Mouse (Mus musculus) spleen, adult 10 weeks (tissue): Measurements from ENCODE around the gene Serpinb6c. TPM values are rescaled to one million over a fixed set of nuclear protein-coding genes. Genes with fewer than 3 reads are reported as not detected.

Experiments
- polyA plus RNA-seq: library from polyadenylated mRNA; stranded (reverse); fragments of 350-450 nt; fragmentation: Illumina TruSeq; extraction: RNeasy Lipid Tissue Mini Kit (QIAGEN cat#74804); gene quantifications from one replicate; pipeline ENCODE4 v1.2.3, GENCODE M21; 2015; ENCODE audit warnings: low replicate concordance; ENCODE audit not compliant: insufficient read depth

Gene Serpinb6c
- not detected for polyA plus RNA-seq

DNA sequence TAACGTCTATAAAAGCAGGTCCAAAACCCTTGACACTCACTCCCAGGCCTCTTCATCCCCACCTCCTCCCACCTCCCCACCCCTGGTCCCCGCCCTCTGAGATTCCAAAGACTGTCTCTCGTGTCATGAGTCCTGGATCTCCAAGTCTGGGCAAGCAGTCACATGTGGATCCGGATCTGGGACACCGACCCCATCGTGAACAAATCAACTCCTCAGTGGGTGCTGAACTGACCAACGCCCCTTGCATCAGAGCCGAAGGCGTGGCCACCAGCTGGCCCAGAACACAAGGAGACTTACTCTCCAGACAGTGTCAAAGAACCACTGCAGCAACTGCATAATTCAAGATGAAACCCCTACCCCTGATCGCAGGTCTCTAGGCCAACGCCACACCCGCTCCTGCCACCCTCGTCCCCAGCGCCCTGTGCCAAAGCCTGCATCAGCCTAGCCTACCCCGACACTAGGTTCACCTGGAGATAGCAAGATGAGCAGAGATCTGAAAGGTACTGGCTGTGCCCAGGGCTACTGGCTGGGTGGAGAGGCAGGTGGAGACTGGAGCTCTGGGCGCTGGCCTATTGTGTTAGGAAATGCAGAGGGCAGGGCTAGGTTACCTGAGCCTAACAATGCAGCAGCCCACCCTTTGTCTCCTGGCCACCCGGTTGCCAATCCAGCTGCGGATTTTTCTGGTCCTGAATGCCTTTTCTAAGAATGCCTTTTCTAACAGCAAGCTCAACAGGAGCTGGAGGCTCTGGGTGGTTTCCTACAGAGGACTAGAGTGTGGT, at the start of gene Serpinb6c:
Gene Serpinb6c (minus strand): TSS at position 533 of the 779 bp plus-strand sequence.

DNA sequence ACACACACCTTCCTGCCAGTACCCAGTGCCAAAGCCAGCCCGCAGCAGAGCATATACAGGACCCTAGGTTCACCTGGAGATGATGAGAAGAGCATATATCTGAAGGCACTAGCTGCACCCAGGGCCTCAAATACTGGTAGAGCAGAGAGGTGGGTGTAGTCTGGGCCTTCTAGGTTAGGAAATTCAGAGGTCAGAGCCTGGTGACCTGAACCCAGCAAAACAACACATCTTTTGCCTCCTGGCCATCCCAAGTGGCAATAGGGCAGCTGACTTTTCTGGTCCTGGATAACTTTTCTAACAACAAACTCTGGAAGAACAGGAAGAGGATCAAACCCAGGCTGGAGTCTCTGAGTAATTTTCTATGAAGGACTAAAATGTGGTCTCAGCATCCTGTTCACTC, 62.2 kb downstream of the Serpinb6c start, which contains the start of gene Serpinb6e:
Gene Serpinb6e (minus strand): TSS at position 101 of the 400 bp plus-strand sequence.

Other genes with a start within 250 kb of the Serpinb6c start
- not detected for gene Serpinb6d, start 244.3 kb downstream of the Serpinb6c start, polyA plus RNA-seq
- not detected for gene Serpinb6e, start 62.3 kb downstream of the Serpinb6c start, polyA plus RNA-seq
- 19.2 TPM for gene Nqo2, start 59.0 kb upstream of the Serpinb6c start, polyA plus RNA-seq
- gene Ripk1, start 96.7 kb upstream of the Serpinb6c start, polyA plus RNA-seq = 46.1 TPM
- 170 TPM for gene Serpinb6a, start 97.1 kb upstream of the Serpinb6c start, polyA plus RNA-seq
- gene Bphl, start 131.9 kb upstream of the Serpinb6c start, polyA plus RNA-seq = 27.0 TPM
- 18.2 TPM for gene Tubb2a, start 172.3 kb upstream of the Serpinb6c start, polyA plus RNA-seq
- gene Tubb2b, start 224.8 kb upstream of the Serpinb6c start, polyA plus RNA-seq = 6.1 TPM